Mouse (Mus musculus) layer of hippocampus, postnatal 10 days (tissue): Measurements from ENCODE around the gene Phospho1. TPM values are rescaled to one million over a fixed set of nuclear protein-coding genes. Genes with fewer than 3 reads are reported as not detected.

Experiments
- DNase-seq, 2 experiments: peaks; one replicate each; pipeline ENCODE4 v3.0.0; 2021; ENCODE audit warnings: low spot score in 2 of 2
- long read RNA-seq: library from polyadenylated mRNA; stranded (forward); transcript quantifications from one replicate; pipeline ENCODE4 v2.0.0, GENCODE M21; 2023
- total RNA-seq, 2 experiments: library from RNA; stranded (reverse); gene quantifications; 2 replicates each; pipeline ENCODE4 v1.2.3; 2021

Phospho1 gene
- 10 to 100 TPM; 17.8 to 21.3 TPM for total RNA-seq
- long read RNA-seq, result 0 reads

DNA sequence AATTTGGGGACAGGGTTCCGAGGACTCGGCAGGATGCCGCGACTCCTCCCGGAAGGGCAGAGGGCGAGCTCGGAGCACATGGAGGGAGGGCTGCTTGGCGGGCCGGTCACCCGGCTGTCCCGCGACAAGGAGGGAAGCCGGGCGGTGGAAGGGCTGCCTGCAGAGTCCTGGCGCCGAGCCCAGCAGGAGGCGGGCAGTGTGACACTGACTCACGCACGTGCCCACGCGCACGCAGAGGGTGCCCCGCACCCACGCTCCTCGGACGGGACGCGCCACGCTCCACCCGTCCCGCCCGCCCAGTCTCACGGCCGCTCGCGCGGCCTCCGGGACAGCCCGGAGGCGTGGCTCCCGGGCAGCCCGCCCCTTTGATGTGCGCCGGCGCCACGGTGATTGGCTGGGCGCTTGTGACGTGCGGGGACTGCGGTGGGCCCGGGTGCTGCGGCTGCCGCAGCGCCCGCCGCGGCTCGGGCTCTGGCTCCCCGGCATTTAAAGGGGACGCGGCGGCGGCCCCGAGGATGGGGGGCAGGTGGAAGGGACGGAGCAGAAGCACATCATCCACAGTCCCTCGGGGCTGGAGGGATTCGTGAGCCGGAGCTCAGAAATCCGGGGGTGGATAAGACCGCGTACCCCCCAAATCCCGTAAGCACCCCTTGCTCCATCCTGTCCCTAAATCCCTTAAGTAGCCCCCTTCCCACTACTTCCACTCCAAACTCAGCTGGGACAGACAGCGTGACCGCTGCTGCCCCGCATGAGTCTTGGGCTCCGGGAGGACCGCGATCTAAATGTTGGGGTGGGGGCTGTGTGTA is at the start of gene Phospho1:
Phospho1 (plus strand) TSS at position 429 of the 806 bp plus-strand sequence.
- peak; percentile 86 to 92 for DNase-seq

DNA sequence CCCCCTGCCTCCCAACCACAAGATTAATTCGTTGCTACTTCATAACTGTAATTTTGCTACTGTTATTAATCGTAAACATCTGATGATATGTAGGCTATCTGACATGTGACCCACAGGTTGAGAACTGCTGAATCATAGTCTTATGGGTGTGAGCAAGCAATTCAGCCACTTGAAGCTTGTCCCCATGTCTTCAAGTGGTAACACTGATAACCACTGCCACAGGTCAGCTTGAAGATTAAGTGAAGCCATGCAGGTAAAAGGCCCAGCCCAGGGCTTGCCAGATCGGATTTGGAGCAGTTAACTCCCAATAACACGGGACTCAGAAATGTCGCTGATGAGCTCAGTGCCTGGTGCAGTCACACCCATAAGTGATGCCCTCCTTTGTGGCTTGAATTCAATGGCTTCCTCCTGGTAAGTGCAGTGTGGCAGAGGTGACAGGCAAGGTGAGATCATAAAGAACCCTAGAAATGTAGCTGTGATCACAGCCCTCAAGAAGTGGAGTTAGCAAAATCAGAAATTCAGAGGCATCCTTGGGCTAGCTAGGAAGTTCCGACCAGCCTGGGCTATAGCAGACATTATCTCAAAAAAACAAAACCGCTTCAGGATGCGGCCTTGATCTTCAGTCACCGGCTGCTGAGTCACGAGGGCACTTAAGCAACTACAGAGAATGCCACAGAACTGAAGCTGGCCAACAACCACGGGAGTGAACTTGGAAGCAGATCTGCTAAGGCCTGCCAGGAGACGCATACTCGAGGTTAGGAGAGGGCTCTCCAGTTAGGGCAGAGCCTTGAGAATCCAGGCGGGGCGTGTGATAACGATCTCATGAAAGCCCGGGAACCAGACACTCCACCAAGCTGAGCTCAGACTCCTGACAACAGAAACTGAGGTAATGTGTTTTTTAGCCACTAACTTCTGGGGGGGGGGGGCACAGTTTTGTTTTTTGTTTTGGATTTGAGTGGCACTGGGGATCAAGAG is 46.7 kb upstream of the Phospho1 start:
- no peak for DNase-seq

DNA sequence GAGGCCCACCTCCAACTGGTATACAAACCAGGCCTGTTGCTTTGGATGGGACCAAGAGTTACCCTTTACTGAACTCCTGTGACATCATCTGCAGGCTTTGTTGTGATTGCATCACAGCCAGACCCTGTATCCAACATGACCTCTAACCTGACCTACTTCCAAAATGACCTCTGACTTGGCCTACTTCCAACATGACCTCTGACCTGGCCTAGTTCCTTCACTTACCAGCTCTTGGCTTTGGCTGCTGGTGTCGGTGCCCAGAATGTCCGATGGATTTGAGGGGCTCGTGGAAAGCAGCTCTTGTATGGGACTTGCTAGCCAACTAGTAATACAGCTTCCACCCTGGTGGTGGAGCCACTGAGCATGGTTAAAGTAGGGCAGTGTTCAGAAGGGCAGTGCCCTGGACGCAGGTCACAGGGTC is 45.5 kb upstream of the Phospho1 start:
- DNase-seq, result peak; percentile 19 to 26

DNA sequence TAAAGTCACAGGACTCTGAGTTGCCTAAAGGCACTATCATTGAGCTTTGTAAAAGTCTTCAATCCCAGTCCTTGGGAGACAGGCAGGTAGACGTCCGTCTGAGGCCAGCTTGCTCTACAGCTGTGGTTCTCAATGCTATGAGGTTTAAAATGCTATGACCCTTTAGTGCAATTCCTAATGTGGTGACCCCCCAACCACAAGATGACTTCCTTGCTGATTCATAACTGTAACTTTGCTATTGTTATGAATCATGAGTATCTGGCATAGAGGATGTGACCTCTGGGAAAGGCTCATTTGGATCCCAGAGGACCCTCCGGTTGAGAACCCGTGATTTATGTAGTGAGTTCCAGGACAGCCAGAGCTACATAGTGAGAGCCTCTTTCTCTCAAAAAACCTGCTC is 44.9 kb upstream of the Phospho1 start:
- DNase-seq, result no peak

DNA sequence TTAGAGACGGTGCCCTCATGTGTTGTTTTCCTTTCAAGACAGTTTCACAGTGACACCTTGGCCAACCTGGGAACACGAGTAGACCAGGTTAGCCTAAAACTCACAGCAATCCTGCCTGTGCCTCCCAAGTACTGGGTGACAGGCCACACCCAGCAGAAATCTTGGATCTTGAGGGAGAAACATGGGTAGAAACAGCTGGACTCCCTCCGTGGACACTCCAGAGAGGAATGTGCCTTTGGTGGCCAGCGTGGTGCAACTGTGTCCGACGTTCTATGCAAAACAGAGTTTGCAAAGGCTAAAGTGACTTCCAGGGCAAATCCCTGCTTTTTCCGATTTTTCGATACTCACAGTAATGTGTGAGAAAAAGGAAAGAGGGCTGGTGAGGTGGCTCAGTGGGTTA is 43.8 kb upstream of the Phospho1 start:
- DNase-seq, result no peak

DNA sequence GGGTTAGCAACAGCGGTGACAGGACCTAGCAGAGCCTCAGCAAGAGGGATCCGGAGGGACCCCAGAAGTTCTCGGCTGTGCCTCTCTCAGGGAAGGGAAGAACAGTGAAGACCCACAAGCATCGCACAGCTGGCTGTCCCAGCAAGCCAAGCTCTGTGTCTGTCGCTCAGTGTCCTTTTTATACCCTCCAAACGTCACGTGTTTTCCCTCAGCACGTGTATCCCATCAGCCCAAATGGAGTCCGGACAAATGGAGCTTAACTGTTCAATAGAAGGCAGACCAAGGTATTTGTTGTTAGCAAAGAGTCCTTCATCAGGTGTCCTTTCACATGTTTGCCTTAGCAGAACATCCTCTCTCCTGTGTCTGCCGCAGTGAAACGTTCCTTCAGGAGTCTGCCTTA is 42.7 kb upstream of the Phospho1 start:
- DNase-seq, result no peak

DNA sequence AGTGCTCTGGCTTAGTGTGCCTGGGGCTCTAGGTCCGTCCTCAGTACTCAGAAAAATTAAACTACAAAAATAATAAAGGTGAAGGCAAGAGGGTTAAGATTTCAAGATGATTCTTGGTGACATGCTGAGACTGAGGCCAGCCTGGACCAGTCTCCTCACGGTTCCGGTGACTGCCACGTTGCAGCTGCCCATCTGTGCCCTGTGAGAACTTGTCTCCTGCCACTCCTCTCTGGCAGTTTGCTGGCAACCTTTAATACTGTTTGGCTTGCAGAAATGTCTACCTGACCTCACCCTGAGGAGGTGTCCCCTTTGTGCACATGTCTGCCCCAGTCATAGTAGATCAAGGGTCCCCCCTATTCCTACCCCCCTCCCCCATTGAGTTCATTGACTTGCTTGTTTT is 40.8 kb upstream of the Phospho1 start:
- no peak for DNase-seq

DNA sequence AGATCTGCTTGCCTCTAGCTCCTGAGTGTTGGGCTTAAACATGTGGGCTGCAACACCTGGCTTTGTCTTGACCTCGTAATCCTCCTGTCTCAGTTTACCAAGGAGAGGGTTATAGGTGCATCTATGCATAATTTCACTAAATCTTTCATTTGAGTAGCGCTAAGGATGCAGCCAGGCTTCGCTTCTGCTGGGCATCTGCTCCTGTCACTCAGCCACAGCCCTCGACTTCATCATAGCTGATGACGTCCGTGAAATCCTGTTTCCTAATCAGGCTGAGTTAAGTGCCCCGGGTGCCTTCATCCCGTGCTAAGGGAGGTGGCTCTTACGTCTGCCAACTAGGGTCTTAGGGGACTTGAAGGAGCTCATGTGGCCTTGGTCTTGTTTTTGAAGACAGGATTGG is 40.3 kb upstream of the Phospho1 start:
- no peak for DNase-seq

DNA sequence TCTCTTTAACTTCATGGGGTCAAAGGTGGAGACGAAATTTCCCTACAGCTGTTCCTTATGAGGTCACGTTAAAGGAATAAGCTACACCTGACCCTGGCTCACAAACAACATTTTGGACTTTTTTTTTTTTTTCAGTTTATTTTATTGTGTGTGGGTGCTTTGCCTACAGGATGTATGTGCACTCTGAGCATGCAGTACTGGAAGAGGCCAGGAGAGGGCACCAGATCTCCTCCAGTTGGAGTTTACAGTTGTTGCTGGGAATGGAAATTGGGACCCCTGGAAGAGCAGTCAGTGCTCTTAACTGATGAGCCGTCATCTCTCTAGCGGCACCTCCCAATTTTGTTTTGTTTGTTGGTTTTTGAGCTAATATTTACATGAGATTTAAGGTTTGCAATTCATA is 38.6 kb upstream of the Phospho1 start:
- DNase-seq, result no peak

DNA sequence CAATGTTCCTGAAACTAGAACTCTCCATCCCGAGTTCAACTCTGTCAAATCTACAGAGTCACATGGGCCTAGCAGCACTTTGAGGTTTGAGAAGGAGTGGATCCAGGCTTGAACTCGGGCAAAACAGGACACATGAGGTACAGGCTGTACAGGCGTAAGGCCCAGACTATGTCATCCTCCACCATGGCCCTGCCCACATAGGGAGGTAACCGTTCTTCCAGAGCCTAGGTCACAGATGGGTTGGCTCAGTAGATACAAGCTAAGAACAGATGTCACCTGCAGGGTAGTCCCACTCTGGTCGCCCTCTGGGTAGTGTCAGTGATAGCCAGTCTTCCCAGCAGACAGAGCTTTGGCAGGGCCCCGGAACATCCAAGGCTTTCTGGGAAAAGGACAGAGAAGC is 37.8 kb upstream of the Phospho1 start:
- no peak for DNase-seq

DNA sequence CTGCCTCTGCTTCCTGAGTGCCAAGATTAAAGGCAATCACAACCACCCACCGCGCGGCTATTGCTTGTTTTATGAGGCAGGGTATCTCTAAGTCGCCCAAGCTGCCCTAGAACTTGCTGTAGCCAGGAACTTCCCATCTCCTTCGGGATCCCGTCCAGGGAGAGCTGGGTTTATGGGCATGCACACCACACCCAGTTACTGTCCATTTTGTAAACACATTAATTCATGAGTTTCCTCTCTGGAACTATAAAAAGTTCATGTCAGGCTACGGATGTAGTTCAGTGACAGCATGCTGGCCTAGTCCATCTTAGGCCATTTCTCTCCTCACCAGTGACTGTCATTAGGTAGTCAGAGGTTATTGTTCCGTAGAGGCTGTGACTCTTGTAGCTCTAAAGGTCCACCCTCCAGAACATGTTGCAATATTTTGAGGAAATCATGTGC is 34.8 kb upstream of the Phospho1 start:
- no peak for DNase-seq

DNA sequence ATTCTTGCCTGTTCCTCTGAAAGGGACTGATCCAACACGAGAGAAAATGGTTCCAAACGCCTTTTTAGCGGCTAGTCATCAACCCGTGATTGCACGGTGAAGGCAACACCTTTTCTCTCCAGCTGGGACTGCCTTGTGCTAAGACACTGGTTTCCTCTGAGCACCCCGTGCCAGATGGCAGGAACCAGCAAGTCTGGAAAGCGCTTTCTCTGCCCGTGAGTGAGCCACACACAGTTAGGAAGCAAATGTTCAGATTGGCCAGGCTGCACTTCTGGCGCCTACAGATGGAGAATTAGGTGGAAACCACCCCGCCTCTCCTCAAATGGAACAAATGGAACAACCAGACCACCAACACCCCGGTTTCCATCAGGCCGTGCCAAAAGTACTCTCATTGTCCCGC is 32.5 kb upstream of the Phospho1 start:
- peak; percentile 44 to 63 for DNase-seq

DNA sequence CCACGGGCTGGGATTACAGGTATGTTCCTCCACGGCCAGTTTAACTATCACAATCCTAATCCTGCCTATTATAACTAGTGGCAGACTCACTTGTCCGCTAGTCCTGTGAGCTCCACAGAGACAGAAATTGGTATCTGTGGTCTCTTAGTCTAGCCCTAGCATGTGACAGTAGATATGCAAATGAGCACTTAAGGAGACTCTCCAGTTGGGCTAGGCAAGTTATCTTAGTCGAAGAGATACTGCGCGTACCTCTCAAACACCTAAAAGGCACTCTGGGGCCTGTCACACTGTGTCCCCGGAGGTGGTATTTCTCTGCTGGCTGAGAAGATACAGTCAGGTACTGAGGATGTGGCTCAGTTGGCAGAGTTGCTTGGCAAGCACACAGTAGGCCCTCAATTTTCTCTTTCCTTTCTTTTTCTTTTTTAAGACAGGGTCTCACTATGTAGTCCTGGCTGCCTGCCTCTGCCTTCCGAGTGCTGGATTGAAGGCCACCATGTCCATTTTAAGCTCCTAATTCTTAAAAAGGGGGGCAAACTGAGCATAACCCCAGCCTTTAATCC is 31.3 kb upstream of the Phospho1 start:
- DNase-seq, result no peak

DNA sequence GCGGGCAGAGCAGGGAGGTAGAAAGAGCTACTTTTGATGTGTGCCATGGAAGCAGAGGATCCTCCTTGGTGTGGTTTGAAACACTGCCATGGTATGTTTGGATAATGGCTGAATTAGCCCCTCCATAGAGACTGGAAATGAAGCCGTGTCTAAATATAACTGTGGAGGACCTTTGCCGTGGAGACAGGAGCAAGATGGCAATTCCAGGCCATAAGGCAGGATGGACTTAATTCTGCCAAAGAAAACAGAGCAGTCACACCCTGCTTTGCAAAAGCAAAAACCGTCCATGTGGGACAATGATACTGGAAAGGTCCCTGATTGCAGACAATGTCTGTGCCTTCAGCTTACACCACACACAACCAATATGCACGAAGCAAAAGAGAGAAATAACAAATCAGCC is 30.1 kb upstream of the Phospho1 start:
- DNase-seq, result no peak

DNA sequence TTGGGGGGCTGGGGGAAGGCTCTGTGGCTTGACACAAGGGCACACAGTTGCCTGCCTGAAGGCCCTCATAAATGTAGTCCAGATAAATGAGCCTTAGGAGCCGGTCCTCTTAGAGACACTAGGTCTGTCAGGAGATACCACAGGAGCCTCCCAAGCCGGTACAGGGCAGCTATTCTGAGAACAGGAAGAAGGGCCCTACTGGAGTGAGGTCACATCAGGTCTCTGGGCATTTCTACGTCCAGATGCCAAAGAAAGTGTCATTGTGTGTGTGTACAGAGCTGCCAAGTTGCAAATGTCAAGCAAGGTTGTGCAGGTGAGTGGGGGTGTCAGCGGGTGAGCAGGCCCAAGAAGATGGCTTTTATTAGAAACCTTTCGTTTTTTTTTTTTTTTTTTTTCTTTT is 28.7 kb upstream of the Phospho1 start:
- DNase-seq, result no peak

DNA sequence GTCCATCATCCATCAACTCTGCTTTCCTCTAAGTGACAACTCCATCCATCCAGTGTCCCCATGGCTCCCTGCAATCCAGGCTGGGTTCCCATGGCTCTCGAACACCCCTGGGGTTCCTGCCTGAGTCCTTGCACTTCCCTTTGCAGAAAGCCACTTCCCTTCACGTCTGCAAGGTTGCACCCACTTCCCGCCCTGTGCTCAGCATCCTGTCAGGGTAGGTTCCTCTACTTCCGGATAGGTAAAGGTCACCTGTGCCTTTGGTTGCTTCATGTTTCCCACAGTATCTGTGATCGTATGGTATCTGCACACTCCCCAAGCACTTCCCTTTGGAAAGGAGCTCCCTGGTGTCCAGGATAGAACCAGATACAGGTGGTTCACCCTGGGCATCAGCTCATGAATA is 19.3 kb upstream of the Phospho1 start:
- DNase-seq, result no peak

DNA sequence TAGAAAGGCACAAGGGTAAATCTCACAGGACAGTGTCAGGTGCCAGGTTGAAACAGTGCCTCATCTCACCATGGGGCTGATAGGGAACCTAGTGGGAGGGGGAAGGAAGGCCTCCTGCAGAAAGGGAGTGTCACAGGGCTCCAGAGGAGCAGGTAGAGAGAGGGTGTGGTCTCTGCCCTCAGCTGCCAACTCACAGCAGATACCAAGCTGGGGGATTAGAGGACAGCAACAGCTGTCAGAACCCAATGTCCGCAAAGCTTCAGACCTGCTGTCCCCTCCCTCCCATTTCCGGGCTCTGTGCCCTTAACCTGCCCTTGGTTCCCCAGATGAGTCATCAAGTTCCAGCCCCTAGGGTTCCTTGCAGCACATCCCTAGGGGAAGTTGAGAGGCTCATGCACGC is 18.8 kb upstream of the Phospho1 start:
- no peak for DNase-seq

DNA sequence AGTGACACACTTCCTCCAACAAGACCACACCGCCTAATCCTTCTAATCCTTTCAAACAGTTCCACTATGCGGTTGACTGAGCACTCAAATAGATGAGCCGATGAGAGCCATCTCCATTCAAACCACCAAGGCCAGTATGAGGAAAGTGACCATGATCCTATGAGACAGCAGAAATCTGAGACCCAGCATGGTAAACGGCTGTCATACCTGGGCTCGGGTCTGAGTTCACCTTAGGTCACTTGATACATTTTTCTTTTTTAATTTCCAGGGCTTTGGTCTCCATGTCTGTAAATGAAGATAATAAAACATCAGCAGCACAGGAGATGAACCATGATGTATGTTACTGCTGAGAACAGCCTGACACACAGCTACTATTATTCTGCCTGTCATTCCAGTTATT is 16.4 kb upstream of the Phospho1 start:
- DNase-seq, result no peak

DNA sequence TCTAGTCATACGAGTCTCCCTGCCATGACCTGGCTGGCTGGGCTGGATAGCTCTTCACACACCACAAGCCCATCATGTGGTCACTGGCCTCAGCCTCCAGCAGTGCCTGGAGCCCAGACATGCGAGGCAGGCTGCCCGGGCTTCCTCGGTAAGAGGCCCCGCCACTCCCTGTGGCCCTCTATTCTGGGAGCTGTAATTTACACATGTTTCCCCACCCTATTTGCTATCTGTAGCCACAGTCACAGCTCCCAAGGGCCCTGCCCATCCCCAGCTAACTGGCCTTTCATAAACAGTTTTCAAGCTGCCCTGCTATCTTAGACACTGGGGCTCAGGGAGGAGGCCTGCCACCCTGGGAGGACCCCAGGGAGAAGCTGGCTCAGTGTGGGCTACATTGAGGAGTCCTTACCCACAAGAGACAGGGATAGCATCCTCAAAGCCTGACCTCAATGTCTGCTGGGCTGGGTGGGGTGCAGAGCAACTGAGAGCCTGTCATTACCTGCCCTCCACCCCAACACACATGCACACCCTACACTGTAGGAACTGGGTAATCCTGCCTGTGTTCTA is 15.8 kb upstream of the Phospho1 start:
- no peak for DNase-seq

DNA sequence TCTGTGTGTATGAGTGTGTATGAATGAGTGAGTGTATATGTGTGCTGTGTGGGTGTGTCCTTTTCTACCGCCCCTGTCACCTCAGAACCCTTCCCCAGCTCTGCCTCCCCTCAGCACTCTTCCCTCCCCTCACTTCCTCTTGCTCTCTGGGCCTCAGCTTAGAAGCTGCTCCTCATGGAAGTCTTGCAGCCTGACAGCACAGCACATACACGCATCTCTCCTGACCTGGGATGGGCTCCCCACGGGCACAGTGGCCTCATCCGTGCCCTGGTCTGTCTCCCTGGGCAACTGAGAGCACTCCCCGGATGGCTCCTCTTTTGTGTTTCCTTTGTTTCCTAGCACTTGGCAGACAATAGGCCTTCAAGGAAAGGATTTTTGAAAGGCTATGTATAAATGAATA is 14.7 kb upstream of the Phospho1 start:
- no peak for DNase-seq

DNA sequence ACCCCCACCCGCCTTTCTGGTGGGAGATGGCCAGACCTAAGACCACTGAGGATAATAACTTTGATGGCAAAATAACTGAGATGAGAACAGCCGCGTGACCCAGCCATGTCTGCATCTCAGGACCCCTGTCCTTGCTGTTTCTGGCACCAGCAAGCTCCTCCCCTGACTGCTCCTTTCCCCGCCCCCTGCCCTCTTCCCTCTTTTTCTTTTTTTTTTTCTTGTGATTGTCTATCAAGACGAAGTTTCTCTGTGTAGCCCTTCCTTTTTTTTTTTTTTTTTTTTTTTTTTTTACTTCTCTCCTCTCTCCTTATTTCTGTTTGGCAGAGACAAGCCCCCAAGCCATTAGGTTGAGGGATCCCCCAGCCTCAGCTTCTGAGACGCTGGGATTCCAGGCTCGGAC is 13.5 kb upstream of the Phospho1 start:
- no peak for DNase-seq

DNA sequence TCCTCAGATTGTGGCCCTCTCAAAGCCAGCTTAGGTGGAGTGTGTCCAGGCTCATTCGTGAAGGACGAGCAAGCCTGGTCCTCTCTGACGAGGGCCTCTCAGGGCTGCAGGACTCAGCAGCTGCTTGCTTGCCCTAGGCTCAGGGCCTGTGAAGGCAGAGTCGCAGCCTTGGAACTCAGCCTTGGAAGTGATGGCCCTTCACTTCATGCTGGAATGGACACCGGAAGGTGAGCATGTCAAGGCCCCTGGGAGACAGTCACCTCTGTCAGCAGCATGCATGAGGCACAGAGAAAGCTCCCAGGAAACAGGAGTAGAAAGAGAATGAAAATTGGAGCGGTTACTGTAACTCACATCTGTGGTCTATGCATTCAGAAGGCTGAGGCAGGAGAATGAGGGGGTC is 12.6 kb upstream of the Phospho1 start:
- no peak for DNase-seq
